Mouse (Mus musculus): ENCODE results near the gene Haao. TPM values are rescaled to one million over a fixed set of nuclear protein-coding genes. Genes with fewer than 3 reads are reported as not detected.
"Not testable (repeated sequence)": the region's sequence is repeated elsewhere in the genome, so short reads cannot be mapped to it uniquely, and the experiment has no call there.

The Haao gene
- polyA plus RNA-seq, 1 experiment from 2014 or later: 0.68 TPM

- no peaks in the 10 kb centered on the region for H3K9me3 ChIP-seq
- peak; percentile 97 for DNase-seq (ENCODE audit: low spot score)
- H3K4me3 ChIP-seq: peak overlapping the region; percentile 82
- WGBS: under 1% methylated on average over 62 of the region's 62 CpGs
- peak overlapping the region; percentile 93 for H3K27ac ChIP-seq
- H3K36me3 ChIP-seq: no peaks in the 10 kb centered on the region
- H3K27me3 ChIP-seq (ENCODE audit: insufficient read depth, poor library complexity, severe bottlenecking): peaks cover 15% of the 10 kb centered on the region
- H3K4me1 ChIP-seq: peaks cover 9% of the 10 kb centered on the region; the same call in 1 of the 2 replicates
These were observed 13.8 kb upstream of the Haao start for GRCm38 (mm10) chr17:83861444-83862133.

GRCm38 (mm10) chr17:83860968-83861367 is 13.2 kb upstream of the Haao start:
- 63% methylated on average over 8 of the region's 8 CpGs for WGBS
- DNase-seq (ENCODE audit: low spot score); H3K36me3 ChIP-seq: not testable (repeated sequence)

GRCm38 (mm10) chr17:83860224-83860623 is 12.5 kb upstream of the Haao start:
- H3K9me3 ChIP-seq: no peaks in the 10 kb centered on the region
- peaks cover 10% of the 10 kb centered on the region for H3K27me3 ChIP-seq (ENCODE audit: insufficient read depth, poor library complexity, severe bottlenecking)
- H3K36me3 ChIP-seq: no peaks in the 10 kb centered on the region
- no peak overlapping the region for H3K4me3 ChIP-seq
- DNase-seq (ENCODE audit: low spot score): no peak
- H3K4me1 ChIP-seq: peaks cover 9% of the 10 kb centered on the region; the same call in 1 of the 2 replicates
- WGBS: 58% methylated on average over 7 of the region's 7 CpGs
- no peak overlapping the region for H3K27ac ChIP-seq

More at GRCm38 (mm10) chr17:83860968-83861367, 13.2 kb upstream of the Haao start:
- peaks cover 15% of the 10 kb centered on the region for H3K27me3 ChIP-seq (ENCODE audit: insufficient read depth, poor library complexity, severe bottlenecking)
- H3K9me3 ChIP-seq, H3K4me1 ChIP-seq: not testable (repeated sequence)
- peak overlapping the region; percentile 93; the same call in 1 of the 2 replicates for H3K27ac ChIP-seq
- H3K4me3 ChIP-seq: peak overlapping the region; percentile 82

GRCm38 (mm10) chr17:83859639-83860038 is 11.9 kb upstream of the Haao start:
- Histone ChIP-seq H3K27ac (no peak overlapping the region), H3K4me1 (peaks cover 9% of the 10 kb centered on the region; the same call in 1 of the 2 replicates), H3K9me3 (no peaks in the 10 kb centered on the region), H3K36me3 (no peaks in the 10 kb centered on the region), H3K4me3 (no peak overlapping the region), H3K27me3 (ENCODE audit: insufficient read depth, poor library complexity, severe bottlenecking) (peaks cover 8% of the 10 kb centered on the region)
- DNase-seq (ENCODE audit: low spot score): no peak
- WGBS: 85% methylated on average over 4 of the region's 4 CpGs

GRCm38 (mm10) chr17:83858413-83858812 is 10.7 kb upstream of the Haao start:
- H3K4me3 ChIP-seq: no peak overlapping the region
- DNase-seq (ENCODE audit: low spot score): no peak
- no peak overlapping the region for H3K27ac ChIP-seq

GRCm38 (mm10) chr17:83854284-83854918 is 6.6 kb upstream of the Haao start:
- no peak for DNase-seq (ENCODE audit: low spot score)
- WGBS: 41% methylated on average over 12 of the region's 12 CpGs
- H3K4me1 ChIP-seq: peaks cover 11% of the 10 kb centered on the region
- H3K27ac ChIP-seq: no peak overlapping the region
- H3K9me3 ChIP-seq: no peaks in the 10 kb centered on the region
- H3K27me3 ChIP-seq (ENCODE audit: insufficient read depth, poor library complexity, severe bottlenecking): no peaks in the 10 kb centered on the region; the same call in 1 of the 2 replicates
- peak overlapping the region; percentile 31 for H3K4me3 ChIP-seq
- H3K36me3 ChIP-seq: no peaks in the 10 kb centered on the region

More at GRCm38 (mm10) chr17:83858413-83858812, 10.7 kb upstream of the Haao start:
- WGBS: 78% methylated on average over 7 of the region's 7 CpGs
- no peaks in the 10 kb centered on the region for H3K9me3 ChIP-seq
- H3K36me3 ChIP-seq: no peaks in the 10 kb centered on the region
- H3K4me1 ChIP-seq: peaks cover 13% of the 10 kb centered on the region; the same call in 1 of the 2 replicates
- H3K27me3 ChIP-seq (ENCODE audit: insufficient read depth, poor library complexity, severe bottlenecking): peaks cover 2% of the 10 kb centered on the region; the same call in 1 of the 2 replicates

- peak overlapping the region; percentile 31 for H3K4me3 ChIP-seq
- no peaks in the 10 kb centered on the region for H3K36me3 ChIP-seq
- H3K4me1 ChIP-seq: peaks cover 11% of the 10 kb centered on the region
- H3K9me3 ChIP-seq: no peaks in the 10 kb centered on the region
- no peaks in the 10 kb centered on the region; the same call in 1 of the 2 replicates for H3K27me3 ChIP-seq (ENCODE audit: insufficient read depth, poor library complexity, severe bottlenecking)
- no peak overlapping the region for H3K27ac ChIP-seq
- no peak for DNase-seq (ENCODE audit: low spot score)
- WGBS: 30% methylated on average over 3 of the region's 3 CpGs
These were observed 6.1 kb upstream of the Haao start for GRCm38 (mm10) chr17:83853831-83854230.

- no peak for DNase-seq (ENCODE audit: low spot score)
- H3K27me3 ChIP-seq (ENCODE audit: insufficient read depth, poor library complexity, severe bottlenecking): peaks cover 8% of the 10 kb centered on the region
- H3K4me3 ChIP-seq: no peak overlapping the region
- 78% methylated on average over 5 of the region's 5 CpGs for whole genome bisulfite sequencing
- no peak overlapping the region for H3K27ac ChIP-seq
- H3K4me1 ChIP-seq: peaks cover 11% of the 10 kb centered on the region
- H3K9me3 ChIP-seq: no peaks in the 10 kb centered on the region
- no peaks in the 10 kb centered on the region for H3K36me3 ChIP-seq
These were observed 3.1 kb upstream of the Haao start for GRCm38 (mm10) chr17:83850864-83851263.

- H3K4me1 ChIP-seq: peaks cover 11% of the 10 kb centered on the region
- 11% methylated on average over 9 of the region's 9 CpGs for WGBS
- no peaks in the 10 kb centered on the region for H3K9me3 ChIP-seq
- 0 out of 2 replicates have a peak overlapping the region, but pooled peaks have one; percentile 23 for H3K4me3 ChIP-seq
- peaks cover 8% of the 10 kb centered on the region for H3K27me3 ChIP-seq (ENCODE audit: insufficient read depth, poor library complexity, severe bottlenecking)
- peak; percentile 91 for DNase-seq (ENCODE audit: low spot score)
- H3K27ac ChIP-seq: no peak overlapping the region
- no peaks in the 10 kb centered on the region for H3K36me3 ChIP-seq
These were observed 2.7 kb upstream of the Haao start for GRCm38 (mm10) chr17:83850458-83850857.

GRCm38 (mm10) chr17:83849717-83850116 is 2.0 kb upstream of the Haao start:
- 70% methylated on average over 5 of the region's 5 CpGs for WGBS
- no peak for DNase-seq (ENCODE audit: low spot score)
- H3K4me1 ChIP-seq: peaks cover 11% of the 10 kb centered on the region
- no peak overlapping the region for H3K4me3 ChIP-seq
- H3K36me3 ChIP-seq: no peaks in the 10 kb centered on the region
- peaks cover 8% of the 10 kb centered on the region for H3K27me3 ChIP-seq (ENCODE audit: insufficient read depth, poor library complexity, severe bottlenecking)
- no peak overlapping the region for H3K27ac ChIP-seq
- H3K9me3 ChIP-seq: no peaks in the 10 kb centered on the region

GRCm38 (mm10) chr17:83849081-83849675 is 1.4 kb upstream of the Haao start:
- 53% methylated on average over 12 of the region's 12 CpGs for WGBS
- no peak overlapping the region for H3K4me3 ChIP-seq
- H3K27ac ChIP-seq: no peak overlapping the region
- peaks cover 8% of the 10 kb centered on the region for H3K27me3 ChIP-seq (ENCODE audit: insufficient read depth, poor library complexity, severe bottlenecking)
- no peaks in the 10 kb centered on the region for H3K9me3 ChIP-seq
- no peaks in the 10 kb centered on the region for H3K36me3 ChIP-seq
- no peak for DNase-seq (ENCODE audit: low spot score)
- peaks cover 8% of the 10 kb centered on the region for H3K4me1 ChIP-seq

GRCm38 (mm10) chr17:83848482-83848881 is 719 bp upstream of the Haao start:
- H3K4me3 ChIP-seq: no peak overlapping the region
- WGBS: 65% methylated on average over 4 of the region's 4 CpGs
- no peak overlapping the region for H3K27ac ChIP-seq

GRCm38 (mm10) chr17:83847100-83847499 is 663 bp downstream of the Haao start:
- 79% methylated on average over 6 of the region's 6 CpGs for WGBS
- Histone ChIP-seq H3K4me3 (no peak overlapping the region), H3K4me1 (peaks cover 20% of the 10 kb centered on the region), H3K27me3 (ENCODE audit: insufficient read depth, poor library complexity, severe bottlenecking) (peaks cover 11% of the 10 kb centered on the region), H3K36me3 (no peaks in the 10 kb centered on the region), H3K9me3 (no peaks in the 10 kb centered on the region), H3K27ac (no peak overlapping the region)
- DNase-seq (ENCODE audit: low spot score): no peak

More at GRCm38 (mm10) chr17:83848482-83848881, 719 bp upstream of the Haao start:
- H3K27me3 ChIP-seq (ENCODE audit: insufficient read depth, poor library complexity, severe bottlenecking): peaks cover 8% of the 10 kb centered on the region
- peaks cover 13% of the 10 kb centered on the region for H3K4me1 ChIP-seq
- DNase-seq (ENCODE audit: low spot score): no peak
- no peaks in the 10 kb centered on the region for H3K9me3 ChIP-seq
- H3K36me3 ChIP-seq: no peaks in the 10 kb centered on the region

All from heart, embryonic 10.5 days (tissue).